Mouse (Mus musculus) forebrain, embryonic 15.5 days (tissue): ENCODE results near the gene Gjd3. TPM values are rescaled to one million over a fixed set of nuclear protein-coding genes. Genes with fewer than 3 reads are reported as not detected.

Experiments
- ATAC-seq: fragments of 200-750 bp; cut with Nextera tagmentation; replicated peaks from 2 replicates; pipeline ENCODE4 v1.8.0; 2017; ENCODE audit warnings: mild to moderate bottlenecking, moderate TSS enrichment, moderate library complexity
- H3K27ac ChIP-seq: fragments of 300-500 bp; sonication (generic); replicated peaks from 2 replicates; pipeline ENCODE4 v1.5.1; 2015; ENCODE audit warnings: mild to moderate bottlenecking, inconsistent platforms
- H3K27me3 ChIP-seq: fragments of 300-500 bp; sonication (generic); 2 replicates; pipeline ENCODE4 v1.6.1; 2015; ENCODE audit warnings: inconsistent platforms
- H3K36me3 ChIP-seq: fragments of 300-500 bp; sonication (generic); 2 replicates; pipeline ENCODE4 v1.6.1; 2015; ENCODE audit warnings: mild to moderate bottlenecking, inconsistent platforms
- H3K4me1 ChIP-seq: fragments of 300-500 bp; sonication (generic); 2 replicates; pipeline ENCODE4 v1.6.1; 2015; ENCODE audit warnings: inconsistent platforms
- H3K4me2 ChIP-seq: fragments of 300-500 bp; sonication (generic); replicated peaks from 2 replicates; pipeline ENCODE4 v1.6.1; 2015; ENCODE audit warnings: mild to moderate bottlenecking, inconsistent platforms
- H3K4me3 ChIP-seq: fragments of 300-500 bp; sonication (generic); 2 replicates; pipeline ENCODE4 v1.5.1; 2015; ENCODE audit warnings: mild to moderate bottlenecking, inconsistent platforms
- H3K9ac ChIP-seq: fragments of 300-500 bp; sonication (generic); replicated peaks from 2 replicates; pipeline ENCODE4 v1.6.1; 2015; ENCODE audit warnings: mild to moderate bottlenecking, inconsistent platforms
- H3K9me3 ChIP-seq: fragments of 300-500 bp; sonication (generic); 2 replicates; pipeline ENCODE4 v1.6.1; 2016; ENCODE audit warnings: inconsistent platforms
- WGBS: fragments of 180-500 bp; shearing (Covaris S2); methylation state at CpG from one replicate; pipeline ENCODE4 v1.1.7; 2015; ENCODE audit warnings: mixed read lengths; 5-methylcytosine and 5-hydroxymethylcytosine counted together
- polyA plus RNA-seq: library from polyadenylated mRNA; unstranded; fragments of >200 nt; fragmentation: Nextera tagmentation; extraction: Ambion mirVana; gene quantifications from 2 replicates; pipeline ENCODE4 v1.2.1, GENCODE M21; 2015

The Gjd3 gene
- polyA plus RNA-seq, 1 experiment from 2014 or later = 0.62 TPM

DNA sequence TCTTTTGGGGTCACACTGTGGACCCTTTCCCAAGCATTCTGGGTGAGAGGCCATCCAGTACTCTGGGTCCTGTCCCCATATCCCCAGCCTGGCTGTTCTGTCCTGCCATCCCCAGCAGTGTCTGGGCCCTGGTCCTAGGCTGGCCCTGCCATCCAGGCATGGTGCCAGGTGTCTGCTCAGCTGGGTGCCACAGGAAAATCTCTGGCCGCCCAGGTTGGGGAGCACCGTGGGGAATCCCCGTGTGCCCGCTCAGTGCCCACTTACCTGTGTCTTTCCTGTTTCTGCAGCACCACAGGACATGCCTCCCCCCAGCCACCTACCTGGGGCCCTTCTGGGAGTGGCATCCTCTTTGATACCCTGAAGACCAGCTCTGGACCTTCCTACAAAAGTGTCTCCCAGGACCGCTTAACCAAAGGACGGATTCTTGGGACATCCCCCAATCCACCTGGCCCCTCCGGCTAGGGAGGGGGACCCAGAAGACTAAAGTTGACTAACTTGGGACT is 32.8 kb downstream of the Gjd3 start:
- Histone ChIP-seq H3K27ac (no peak overlapping the region), H3K9me3 (no peaks in the 10 kb centered on the region), H3K36me3 (no peaks in the 10 kb centered on the region), H3K4me2 (no peak overlapping the region), H3K27me3 (no peaks in the 10 kb centered on the region), H3K4me1 (peaks cover 42% of the 10 kb centered on the region), H3K9ac (no peak overlapping the region), H3K4me3 (no peak overlapping the region)
- no peak for ATAC-seq
- WGBS = 89% methylated on average over 7 of the region's 7 CpGs

DNA sequence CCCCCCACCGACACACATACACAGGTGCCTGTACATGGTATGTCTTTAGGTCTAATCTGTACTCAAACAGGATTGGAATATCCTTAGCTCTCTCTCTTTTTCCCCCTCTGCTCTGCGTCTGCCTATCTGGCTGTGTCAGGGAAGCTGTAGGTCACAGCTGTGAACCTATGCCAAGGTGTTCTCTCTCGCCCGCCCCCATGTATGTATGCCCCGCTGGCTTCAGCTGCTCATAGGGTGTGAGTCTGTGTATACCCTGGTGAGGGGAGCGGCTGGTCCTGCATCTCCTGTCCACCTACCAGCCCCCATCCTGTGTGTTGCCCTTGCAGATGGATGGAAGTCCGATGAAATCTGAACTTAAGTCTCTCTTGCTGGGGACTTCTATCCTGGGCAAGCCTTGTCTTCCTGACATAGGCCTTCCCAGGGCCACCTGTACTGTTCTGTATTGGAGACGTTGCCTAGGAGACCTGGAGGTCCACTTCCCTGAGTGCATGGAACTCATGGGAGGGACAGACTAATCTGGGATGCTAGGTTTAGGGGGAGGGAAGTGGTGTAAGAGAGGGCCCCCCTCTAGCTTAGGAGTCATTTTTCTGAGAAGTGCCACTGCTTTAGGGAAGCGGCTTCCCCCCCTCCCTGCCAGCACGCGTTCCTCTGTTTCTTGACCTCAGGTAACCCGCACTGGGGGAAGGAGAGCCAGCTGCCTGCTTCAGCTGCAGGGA is 33.4 kb downstream of the Gjd3 start:
- Histone ChIP-seq H3K9me3 (no peaks in the 10 kb centered on the region), H3K4me3 (no peak overlapping the region), H3K27me3 (no peaks in the 10 kb centered on the region), H3K36me3 (no peaks in the 10 kb centered on the region), H3K9ac (no peak overlapping the region), H3K27ac (no peak overlapping the region), H3K4me2 (no peak overlapping the region), H3K4me1 (peaks cover 42% of the 10 kb centered on the region)
- 69% methylated on average over 12 of the region's 12 CpGs for WGBS
- ATAC-seq = no peak

DNA sequence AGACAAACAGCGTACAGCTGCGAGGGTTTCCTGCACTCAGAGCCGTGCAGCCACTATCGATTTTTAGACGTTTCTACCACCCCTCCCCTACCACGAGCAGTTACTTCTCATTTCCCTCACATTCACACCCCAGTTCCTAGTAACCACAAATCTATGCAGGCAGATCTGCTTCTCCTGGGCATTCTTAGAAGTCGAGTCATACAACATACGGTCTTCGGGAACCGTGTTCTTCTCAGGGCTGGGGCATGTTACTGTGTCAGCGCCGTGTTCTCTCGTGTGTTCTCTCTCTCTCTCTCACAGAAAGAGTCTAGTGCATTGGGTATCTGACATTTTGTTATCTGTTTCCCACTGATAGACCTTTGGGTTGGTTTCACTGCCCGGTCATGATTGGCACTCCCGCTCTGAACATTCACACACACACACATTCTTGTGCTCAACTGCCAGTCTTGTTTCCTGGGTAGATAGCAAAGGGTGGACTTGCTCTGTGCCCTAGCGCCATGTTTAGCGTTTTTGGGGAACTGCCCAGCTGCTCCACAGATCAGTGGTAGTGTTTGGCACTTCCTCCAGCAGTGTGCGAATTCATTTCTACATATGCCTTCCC is 34.7 kb downstream of the Gjd3 start:
- H3K27ac ChIP-seq = no peak overlapping the region
- WGBS = 91% methylated on average over 18 of the region's 18 CpGs

DNA sequence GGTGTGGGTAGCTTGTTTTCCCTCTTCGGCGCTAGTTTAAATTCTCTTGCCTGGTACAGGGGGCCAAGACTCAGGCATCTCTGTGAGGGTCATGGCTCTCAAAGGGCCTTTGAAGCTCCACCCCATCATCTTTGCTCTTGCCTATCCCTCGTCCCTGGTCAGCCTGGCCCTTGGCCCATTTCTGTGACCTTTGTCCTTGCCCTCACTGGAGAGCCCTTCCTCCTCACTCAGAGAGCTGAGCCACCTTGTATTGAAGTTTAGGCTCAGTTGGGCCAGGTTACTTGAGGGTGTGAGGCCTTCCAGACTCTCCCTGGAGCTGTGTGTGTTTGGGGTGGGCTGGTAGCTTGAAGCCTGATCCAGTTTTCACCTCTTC is 37.2 kb downstream of the Gjd3 start:
- Histone ChIP-seq H3K4me3 (no peak overlapping the region), H3K27me3 (no peaks in the 10 kb centered on the region), H3K9ac (no peak overlapping the region), H3K27ac (no peak overlapping the region), H3K9me3 (no peaks in the 10 kb centered on the region), H3K4me2 (no peak overlapping the region), H3K4me1 (peaks cover 53% of the 10 kb centered on the region), H3K36me3 (no peaks in the 10 kb centered on the region)
- no peak for ATAC-seq
- WGBS = 56% methylated on average over 3 of the region's 3 CpGs

More for the DNA sequence above, 34.7 kb downstream of the Gjd3 start:
- Histone ChIP-seq H3K27me3 (no peaks in the 10 kb centered on the region), H3K4me1 (peaks cover 43% of the 10 kb centered on the region), H3K9me3 (no peaks in the 10 kb centered on the region), H3K4me3 (no peak overlapping the region), H3K36me3 (no peaks in the 10 kb centered on the region), H3K4me2 (no peak overlapping the region), H3K9ac (no peak overlapping the region)
- ATAC-seq = no peak

DNA sequence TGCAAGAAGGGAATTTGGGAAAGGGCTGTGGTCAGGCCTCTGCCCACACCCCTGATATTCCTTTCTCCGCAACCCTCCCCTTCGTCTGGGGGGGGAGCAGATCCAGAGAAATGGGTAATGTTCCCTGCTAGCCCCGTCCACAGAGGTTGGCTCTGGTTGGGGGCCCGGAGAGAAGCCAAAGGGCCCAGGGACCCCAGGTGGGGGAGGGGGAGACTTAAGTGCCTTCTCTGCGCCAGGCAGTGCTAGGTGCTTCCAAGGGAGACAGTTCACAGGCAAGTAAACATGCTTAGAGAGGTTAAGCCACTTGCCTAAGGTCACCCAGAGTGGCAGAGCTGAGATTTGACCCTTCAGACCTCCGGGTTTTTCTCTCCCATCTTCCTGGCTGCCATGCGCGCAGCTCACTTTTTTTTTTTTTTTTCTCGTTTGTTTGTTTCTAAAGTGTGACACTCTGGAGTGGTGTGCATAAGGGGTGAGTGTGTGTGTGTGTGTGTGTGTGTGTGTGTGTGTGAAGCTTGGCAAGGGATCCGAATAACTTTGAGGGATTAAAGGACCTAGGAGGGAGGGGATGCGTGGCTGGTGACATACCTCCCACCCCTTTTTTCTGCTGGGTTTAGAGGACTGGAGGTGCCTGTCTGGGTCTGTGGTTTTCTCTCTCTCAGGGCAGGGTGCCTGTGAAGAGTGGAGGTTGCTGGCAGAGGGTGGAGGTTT is 37.8 kb downstream of the Gjd3 start:
- peaks cover 55% of the 10 kb centered on the region for H3K4me1 ChIP-seq
- WGBS = 25% methylated on average over 11 of the region's 11 CpGs
- no peak overlapping the region for H3K27ac ChIP-seq
- H3K36me3 ChIP-seq = no peaks in the 10 kb centered on the region
- no peaks in the 10 kb centered on the region for H3K9me3 ChIP-seq
- H3K4me2 ChIP-seq = no peak overlapping the region
- no peak for ATAC-seq
- no peak overlapping the region for H3K4me3 ChIP-seq
- H3K9ac ChIP-seq = no peak overlapping the region
- H3K27me3 ChIP-seq = no peaks in the 10 kb centered on the region

DNA sequence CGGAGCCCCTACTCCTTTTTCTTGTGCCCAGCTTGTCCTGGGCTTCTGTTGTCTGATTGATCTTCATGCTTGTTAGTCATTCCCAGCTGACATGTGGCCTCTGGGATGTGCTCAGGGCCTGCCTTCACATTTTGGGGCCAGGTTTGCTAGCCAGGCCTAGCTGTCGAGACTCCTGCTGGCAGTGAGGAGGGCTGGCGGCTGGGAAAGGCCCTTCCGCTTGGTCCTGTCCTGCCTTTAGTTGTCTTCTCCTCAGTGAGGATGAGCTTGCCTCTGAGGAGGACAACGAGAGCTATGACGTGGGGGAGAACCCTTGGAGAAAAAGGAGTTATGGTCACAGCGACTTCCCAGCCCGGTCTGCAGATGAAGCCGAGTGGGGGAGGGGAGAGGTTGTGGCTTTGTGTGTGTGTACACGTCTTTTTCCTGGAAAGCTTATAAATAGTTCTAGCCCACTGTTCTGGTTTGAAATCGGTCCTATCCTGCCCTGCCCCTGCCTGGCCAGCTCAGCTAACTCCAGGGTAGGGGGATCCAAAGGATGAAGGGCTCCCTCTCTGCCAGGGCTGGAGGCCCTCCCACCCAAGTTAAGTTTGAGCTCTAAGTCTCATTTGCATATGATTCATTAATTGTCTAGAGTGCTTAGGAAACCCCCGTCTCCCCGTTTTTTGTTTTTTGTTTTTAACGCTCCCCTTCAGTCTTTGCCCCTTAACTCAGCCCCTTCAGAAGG is 38.9 kb downstream of the Gjd3 start:
- H3K9me3 ChIP-seq = no peaks in the 10 kb centered on the region
- no peak for ATAC-seq
- H3K9ac ChIP-seq = 0 out of 2 replicates have a peak overlapping the region, but pooled peaks have one; percentile 2
- no peak overlapping the region for H3K4me2 ChIP-seq
- WGBS = 26% methylated on average over 14 of the region's 14 CpGs
- peaks cover 67% of the 10 kb centered on the region for H3K4me1 ChIP-seq
- no peak overlapping the region for H3K4me3 ChIP-seq
- H3K27me3 ChIP-seq = no peaks in the 10 kb centered on the region
- H3K27ac ChIP-seq = no peak overlapping the region; the same call in 1 of the 2 replicates
- H3K36me3 ChIP-seq = no peaks in the 10 kb centered on the region

DNA sequence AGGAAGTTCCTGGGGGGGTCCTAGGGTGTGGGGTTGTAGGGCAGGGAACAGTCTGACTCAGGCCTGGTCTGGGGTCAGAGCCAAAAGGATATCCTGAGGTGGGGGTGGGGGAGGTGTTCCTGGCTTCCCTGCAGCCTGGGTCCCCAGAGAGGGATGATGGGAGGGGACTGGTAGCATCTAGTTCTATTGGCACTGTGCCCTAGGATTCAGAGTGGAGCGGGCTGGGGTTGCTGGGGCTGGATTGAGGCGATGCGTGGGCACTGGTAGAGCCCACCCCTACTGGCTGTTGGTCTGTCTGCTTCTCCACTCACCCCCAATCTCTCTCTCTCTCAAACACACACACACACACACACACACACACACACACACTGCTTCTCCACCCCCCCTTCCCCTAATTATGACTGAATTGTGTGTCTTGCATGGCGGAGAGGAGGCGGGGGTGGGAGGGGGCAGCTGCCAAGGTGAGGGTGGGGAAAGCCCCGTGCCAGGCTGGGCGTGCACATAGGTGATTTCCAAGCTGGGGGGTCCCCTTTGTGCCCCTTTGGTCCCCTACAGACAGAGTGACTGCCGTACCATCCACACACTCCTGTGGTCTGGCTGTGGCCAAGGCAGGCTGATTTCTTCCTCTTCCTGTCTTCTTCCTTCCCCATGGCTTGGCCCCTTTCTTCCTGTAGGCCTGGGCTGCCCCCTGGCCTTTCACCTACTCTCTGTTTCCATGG is 39.7 kb downstream of the Gjd3 start:
- 42% methylated on average over 8 of the region's 8 CpGs for WGBS
- Histone ChIP-seq H3K27ac (peak overlapping the region; percentile 91), H3K27me3 (peaks cover 3% of the 10 kb centered on the region; the same call in 1 of the 2 replicates), H3K4me3 (no peak overlapping the region), H3K4me1 (peaks cover 75% of the 10 kb centered on the region), H3K4me2 (no peak overlapping the region), H3K9me3 (no peaks in the 10 kb centered on the region), H3K36me3 (no peaks in the 10 kb centered on the region), H3K9ac (0 out of 2 replicates have a peak overlapping the region, but pooled peaks have one; percentile 2)
- no peak for ATAC-seq

DNA sequence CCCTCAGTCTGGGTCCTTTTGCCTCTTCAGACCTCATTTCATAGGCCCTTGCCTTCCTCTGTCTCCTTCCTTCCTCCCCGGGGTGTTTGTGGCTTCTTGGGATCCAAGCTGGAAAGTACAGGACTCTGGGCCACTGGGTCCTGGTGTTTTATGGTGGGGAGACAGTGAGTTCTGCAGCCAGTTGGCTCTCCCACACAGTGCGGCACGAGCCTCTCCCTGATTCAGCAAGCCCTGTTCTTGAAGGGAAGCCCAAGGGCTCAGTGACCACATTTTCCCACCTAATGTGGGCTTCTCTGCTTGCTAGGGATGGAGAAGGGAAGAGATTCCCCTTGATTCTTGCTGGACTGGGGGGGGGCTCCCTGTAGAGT is 40.3 kb downstream of the Gjd3 start:
- no peaks in the 10 kb centered on the region for H3K9me3 ChIP-seq
- H3K4me1 ChIP-seq = peaks cover 80% of the 10 kb centered on the region
- peak overlapping the region; percentile 91 for H3K27ac ChIP-seq
- 54% methylated on average over 3 of the region's 3 CpGs for WGBS
- H3K36me3 ChIP-seq = no peaks in the 10 kb centered on the region
- peak overlapping the region; percentile 61 for H3K9ac ChIP-seq
- ATAC-seq = no peak
- H3K4me3 ChIP-seq = peak overlapping the region; percentile 55
- peaks cover 4% of the 10 kb centered on the region; the same call in 1 of the 2 replicates for H3K27me3 ChIP-seq
- peak overlapping the region; percentile 70 for H3K4me2 ChIP-seq

DNA sequence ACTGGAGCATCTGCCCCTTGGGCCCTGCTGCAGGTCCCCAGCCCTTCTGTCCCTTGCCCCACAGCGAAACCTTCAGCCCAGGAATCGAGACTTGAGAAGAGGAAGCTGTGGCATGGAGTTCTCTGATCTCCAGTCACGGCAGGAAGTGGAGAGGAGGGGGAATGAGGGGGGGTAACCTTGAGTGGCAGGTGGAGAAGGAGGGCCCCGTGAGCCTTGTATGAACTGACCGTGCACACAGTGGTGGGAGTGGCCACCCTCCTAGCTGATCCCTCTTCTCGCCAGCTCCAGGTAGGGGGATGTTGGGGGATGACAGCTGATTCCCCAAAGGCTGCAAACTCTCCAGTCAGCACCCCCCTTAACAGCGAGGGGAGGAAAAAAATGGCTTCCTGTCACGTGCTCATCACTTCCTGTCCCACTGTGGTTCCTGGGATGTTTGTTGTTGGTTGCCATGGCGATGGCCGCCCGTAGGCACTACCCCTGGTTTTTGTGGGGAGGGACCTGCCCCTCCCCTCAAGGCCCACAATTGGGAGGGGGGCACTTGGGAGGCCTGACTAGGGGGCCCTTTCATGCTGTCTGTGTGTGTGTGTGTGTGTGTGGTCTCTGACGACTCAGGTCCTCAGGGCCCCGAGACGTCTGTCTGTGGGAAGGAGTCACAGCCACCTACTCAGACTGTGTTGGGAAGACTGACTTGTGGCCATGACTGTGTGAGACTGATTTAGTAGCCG is 40.8 kb downstream of the Gjd3 start:
- Histone ChIP-seq H3K4me2 (peak overlapping the region; percentile 70), H3K27me3 (peaks cover 4% of the 10 kb centered on the region; the same call in 1 of the 2 replicates), H3K36me3 (no peaks in the 10 kb centered on the region), H3K9ac (peak overlapping the region; percentile 61), H3K4me3 (peak overlapping the region; percentile 55), H3K27ac (peak overlapping the region; percentile 91), H3K4me1 (peaks cover 83% of the 10 kb centered on the region), H3K9me3 (no peaks in the 10 kb centered on the region)
- WGBS = 4% methylated on average over 15 of the region's 15 CpGs
- ATAC-seq = peak; percentile 44

DNA sequence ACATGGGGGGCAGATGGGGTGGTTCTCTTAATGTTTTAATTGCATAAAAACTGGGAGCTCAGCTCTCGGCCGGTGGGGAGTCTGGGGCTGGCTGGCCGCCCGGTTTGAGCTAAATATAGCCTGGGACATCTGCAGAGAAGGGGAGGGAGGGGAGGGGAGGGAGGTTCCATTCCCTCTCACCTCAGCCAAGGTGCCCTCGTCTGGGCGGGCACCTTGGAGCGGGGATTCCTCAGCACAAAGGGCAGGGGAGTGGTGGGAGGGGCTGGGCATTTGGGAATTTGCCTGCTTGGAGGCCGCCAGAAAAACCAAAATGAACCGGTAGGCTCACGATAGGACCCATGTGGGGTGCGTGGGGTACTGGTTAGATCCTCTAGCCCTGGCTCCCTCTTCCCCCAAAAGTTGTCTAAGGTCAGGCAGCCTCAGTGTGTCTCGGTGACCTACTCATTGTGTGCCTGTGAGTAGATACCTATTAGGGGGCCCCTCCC is 41.4 kb downstream of the Gjd3 start:
- Histone ChIP-seq H3K4me1 (peaks cover 89% of the 10 kb centered on the region), H3K4me3 (peak overlapping the region; percentile 55)
- peak; percentile 1; the same call in 1 of the 2 replicates for ATAC-seq

More for the DNA sequence above, 41.4 kb downstream of the Gjd3 start:
- under 1% methylated on average over 12 of the region's 12 CpGs for WGBS
- Histone ChIP-seq H3K36me3 (no peaks in the 10 kb centered on the region), H3K4me2 (peak overlapping the region; percentile 70), H3K27ac (peak overlapping the region; percentile 91), H3K9ac (peak overlapping the region; percentile 61), H3K27me3 (peaks cover 7% of the 10 kb centered on the region), H3K9me3 (no peaks in the 10 kb centered on the region)
